Mouse (Mus musculus) hindbrain, embryonic 16.5 days (tissue): ENCODE results near the gene Naaa. TPM values are rescaled to one million over a fixed set of nuclear protein-coding genes. Genes with fewer than 3 reads are reported as not detected.

ENCODE experiments used
- polyA plus RNA-seq: library from polyadenylated mRNA; unstranded; fragments of >200 nt; fragmentation: Nextera tagmentation; extraction: Ambion mirVana; gene quantifications from 2 replicates; pipeline ENCODE4 v1.2.1, GENCODE M21; 2015

Gene Naaa
- polyA plus RNA-seq, 1 experiment from 2014 or later = 28.5 TPM

Other genes with a start within 250 kb of the Naaa start
- 19.7 and 24.9 TPM in 2 replicates for gene Cdkl2, start 234.3 kb downstream of the Naaa start, polyA plus RNA-seq
- gene G3bp2, start 194.5 kb downstream of the Naaa start, polyA plus RNA-seq = 333 and 334 TPM in 2 replicates
- gene Uso1, start 140.2 kb downstream of the Naaa start, polyA plus RNA-seq = 35.7 and 40.1 TPM in 2 replicates
- gene U90926, start 62.8 kb downstream of the Naaa start, polyA plus RNA-seq = not detected in 2 replicates
- 0.62 and 0.68 TPM in 2 replicates for gene Ppef2, start 21.9 kb downstream of the Naaa start, polyA plus RNA-seq
- gene Sdad1, start 32.3 kb upstream of the Naaa start, polyA plus RNA-seq = 27.0 and 27.1 TPM in 2 replicates
- not detected in 2 replicates for gene Cxcl9, start 49.9 kb upstream of the Naaa start, polyA plus RNA-seq
- gene Art3, start 53.7 kb upstream of the Naaa start, polyA plus RNA-seq = 6.4 and 6.7 TPM in 2 replicates
- gene Cxcl10, start 70.7 kb upstream of the Naaa start, polyA plus RNA-seq = 0.22 and 0.43 TPM in 2 replicates
- gene Nup54, start 157.0 kb upstream of the Naaa start, polyA plus RNA-seq = 56.4 and 58.3 TPM in 2 replicates
- 23.1 and 23.5 TPM in 2 replicates for gene Scarb2, start 228.7 kb upstream of the Naaa start, polyA plus RNA-seq